Mouse (Mus musculus) hindbrain, postnatal 0 days (tissue): ENCODE results near the gene Mef2c. TPM values are rescaled to one million over a fixed set of nuclear protein-coding genes. Genes with fewer than 3 reads are reported as not detected.

ENCODE experiments used
- ATAC-seq: fragments of 200-750 bp; cut with Nextera tagmentation; 2 replicates; pipeline ENCODE4 v1.8.0; 2017; ENCODE audit warnings: mild to moderate bottlenecking, moderate TSS enrichment, moderate library complexity
- DNase-seq: peaks from one replicate; pipeline ENCODE4 v3.0.0-alpha.2; 2015; ENCODE audit warnings: low spot score
- H3K27ac ChIP-seq: fragments of 300-500 bp; sonication (generic); 2 replicates; pipeline ENCODE4 v1.5.1; 2014; ENCODE audit warnings: mild to moderate bottlenecking
- H3K27me3 ChIP-seq: fragments of 300-500 bp; sonication (generic); 2 replicates; pipeline ENCODE4 v1.6.1; 2014; ENCODE audit warnings: low read length, mixed read lengths; ENCODE audit not compliant: insufficient read depth
- H3K36me3 ChIP-seq: fragments of 300-500 bp; sonication (generic); 2 replicates; pipeline ENCODE4 v1.6.1; 2014; ENCODE audit warnings: low read length, mixed read lengths; ENCODE audit not compliant: insufficient read depth
- H3K4me1 ChIP-seq: fragments of 300-500 bp; sonication (generic); 2 replicates; pipeline ENCODE4 v1.6.1; 2014; ENCODE audit warnings: antibody characterized with exemption, low read length, mixed read lengths; ENCODE audit not compliant: insufficient read depth
- H3K4me2 ChIP-seq: fragments of 300-500 bp; sonication (generic); 2 replicates; pipeline ENCODE4 v1.6.1; 2014; ENCODE audit warnings: low read depth, mild to moderate bottlenecking, low read length, moderate library complexity, mixed read lengths
- H3K4me3 ChIP-seq: fragments of 300-500 bp; sonication (generic); 2 replicates; pipeline ENCODE4 v1.5.1; 2014; ENCODE audit warnings: low read length
- H3K9ac ChIP-seq: fragments of 300-500 bp; sonication (generic); replicated peaks from 2 replicates; pipeline ENCODE4 v1.6.1; 2014; ENCODE audit warnings: mild to moderate bottlenecking, low read length, moderate library complexity, mixed read lengths
- H3K9me3 ChIP-seq: fragments of 300-500 bp; sonication (generic); 2 replicates; pipeline ENCODE4 v1.6.1; 2016; ENCODE audit warnings: low read length, mixed read lengths
- CTCF ChIP-seq: IDR thresholded peaks from 2 replicates; pipeline ENCODE4 v1.5.1; 2016; ENCODE audit warnings: antibody characterized with exemption, control low read depth, low read depth
- WGBS: fragments of 180-500 bp; shearing (Covaris S2); extraction: QIAGEN DNeasy Blood & Tissue Kit; methylation state at CpG from one replicate; pipeline ENCODE4 v1.1.7; 2014; 5-methylcytosine and 5-hydroxymethylcytosine counted together
- polyA plus RNA-seq: library from polyadenylated mRNA; unstranded; fragments of >200 nt; fragmentation: Nextera tagmentation; extraction: Ambion mirVana; gene quantifications from 2 replicates; pipeline ENCODE4 v1.2.1, GENCODE M21; 2015
- total RNA-seq: library from RNA; depleted of rRNA; stranded (reverse); fragments of >200 nt; gene quantifications from 2 replicates; pipeline ENCODE4 v1.2.3, GENCODE M21; 2014

The Mef2c gene
- total and polyA plus RNA-seq, 2 experiments from 2014 or later, result 27.2 to 46.2 TPM

DNA sequence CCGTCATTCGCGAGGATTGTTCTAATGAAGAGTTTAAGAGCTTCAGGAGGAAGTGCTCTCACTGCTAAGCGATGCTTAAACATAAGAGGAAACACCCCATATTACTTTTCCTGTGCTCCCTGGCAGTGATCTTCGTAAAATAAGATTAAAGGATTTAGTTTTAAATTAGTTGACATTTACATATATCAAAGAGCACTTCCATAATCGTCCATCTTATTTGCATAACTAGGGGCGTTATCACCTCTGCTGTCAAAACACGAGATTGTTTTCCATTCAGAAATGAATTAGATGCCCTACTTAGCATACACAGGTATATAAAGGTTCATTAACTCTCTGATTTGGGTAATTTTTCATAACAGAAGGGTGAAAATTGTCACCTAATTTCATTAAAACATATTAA is 71.0 kb downstream of the Mef2c start:
- Histone ChIP-seq H3K4me3 (no peak overlapping the region), H3K4me2 (no peak overlapping the region), H3K36me3 (no peaks in the 10 kb centered on the region), H3K4me1 (no peaks in the 10 kb centered on the region), H3K9ac (no peak overlapping the region), H3K27ac (no peak overlapping the region), H3K9me3 (no peaks in the 10 kb centered on the region), H3K27me3 (no peaks in the 10 kb centered on the region)
- TF ChIP-seq CTCF, result no peak
- ATAC-seq (no peak), DNase-seq (no peak)
- 62% methylated on average over 8 of the region's 8 CpGs for WGBS

DNA sequence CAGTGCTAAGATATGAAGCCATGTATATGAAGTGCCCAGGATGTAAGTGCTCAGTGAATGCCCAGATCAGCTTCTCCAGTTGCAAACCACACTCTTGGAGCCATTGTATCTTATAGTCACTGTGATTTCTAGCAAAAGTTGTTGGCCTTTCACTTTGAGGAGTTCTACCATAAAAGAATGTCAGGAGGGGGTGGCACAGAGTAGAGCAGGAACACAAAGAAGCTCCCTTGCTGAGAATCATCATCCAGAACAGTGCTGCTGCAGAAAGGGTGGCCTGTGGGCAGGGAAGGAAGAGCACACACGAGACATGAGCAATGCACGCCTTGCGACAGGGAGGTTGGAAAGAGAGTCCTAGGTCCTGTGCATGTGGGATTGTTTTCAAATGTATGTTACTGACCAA is 75.6 kb downstream of the Mef2c start:
- Histone ChIP-seq H3K9ac (no peak overlapping the region), H3K27ac (no peak overlapping the region), H3K36me3 (no peaks in the 10 kb centered on the region), H3K27me3 (no peaks in the 10 kb centered on the region), H3K4me3 (no peak overlapping the region), H3K4me1 (no peaks in the 10 kb centered on the region), H3K4me2 (no peak overlapping the region), H3K9me3 (no peaks in the 10 kb centered on the region)
- no peak for TF ChIP-seq CTCF
- DNase-seq (no peak), ATAC-seq (no peak)
- WGBS, result 74% methylated on average over 3 of the region's 3 CpGs

DNA sequence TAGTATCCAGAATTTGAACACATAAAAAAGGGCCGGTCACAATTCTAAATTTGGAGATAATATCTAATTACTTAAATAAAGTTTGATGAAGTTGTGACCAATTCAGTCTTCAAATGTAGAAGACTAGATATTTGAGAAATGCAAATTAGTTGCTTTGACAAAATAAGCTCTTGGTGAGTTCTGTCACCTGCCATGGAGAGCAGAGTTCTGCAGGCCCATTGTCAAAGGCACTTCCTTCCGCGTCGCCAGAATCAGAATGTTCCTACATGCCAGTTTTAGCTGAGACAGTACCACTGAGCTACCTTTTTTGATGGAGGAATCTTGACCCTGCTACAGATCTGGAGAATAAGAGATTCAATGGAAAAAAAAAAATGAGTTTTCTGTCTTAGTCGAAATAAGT is 77.0 kb downstream of the Mef2c start:
- Histone ChIP-seq H3K27ac (no peak overlapping the region), H3K4me3 (no peak overlapping the region), H3K36me3 (no peaks in the 10 kb centered on the region), H3K27me3 (no peaks in the 10 kb centered on the region), H3K4me1 (no peaks in the 10 kb centered on the region), H3K9me3 (no peaks in the 10 kb centered on the region), H3K4me2 (no peak overlapping the region), H3K9ac (no peak overlapping the region)
- DNase-seq (no peak), ATAC-seq (no peak)
- no peak for TF ChIP-seq CTCF
- 85% methylated on average over 5 of the region's 5 CpGs for WGBS

DNA sequence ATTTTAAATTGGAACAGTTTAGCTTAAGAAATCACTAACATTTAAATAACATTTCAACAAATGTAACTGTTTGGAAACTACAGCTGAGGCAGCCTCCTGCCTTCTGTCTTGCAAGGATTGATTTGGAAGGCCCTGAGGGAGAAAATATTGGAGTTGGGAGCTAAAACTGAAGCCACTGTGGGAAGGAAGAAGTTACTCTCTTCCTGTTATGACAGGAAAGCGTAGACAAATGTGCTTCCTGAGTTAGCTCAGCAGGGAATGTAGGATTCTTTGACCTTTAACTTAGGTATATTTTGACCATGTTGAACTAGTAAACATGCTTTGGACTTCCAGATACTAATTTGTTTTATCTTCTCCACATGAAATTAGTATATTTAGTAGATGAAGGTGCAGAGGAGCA is 78.7 kb downstream of the Mef2c start:
- Histone ChIP-seq H3K36me3 (no peaks in the 10 kb centered on the region), H3K4me2 (no peak overlapping the region), H3K4me1 (no peaks in the 10 kb centered on the region), H3K4me3 (no peak overlapping the region), H3K9me3 (no peaks in the 10 kb centered on the region), H3K9ac (no peak overlapping the region), H3K27ac (no peak overlapping the region), H3K27me3 (no peaks in the 10 kb centered on the region)
- no peak for DNase-seq
- ATAC-seq, result no peak
- no peak for TF ChIP-seq CTCF
- WGBS, result 83% methylated on average over 1 of the region's 1 CpGs

DNA sequence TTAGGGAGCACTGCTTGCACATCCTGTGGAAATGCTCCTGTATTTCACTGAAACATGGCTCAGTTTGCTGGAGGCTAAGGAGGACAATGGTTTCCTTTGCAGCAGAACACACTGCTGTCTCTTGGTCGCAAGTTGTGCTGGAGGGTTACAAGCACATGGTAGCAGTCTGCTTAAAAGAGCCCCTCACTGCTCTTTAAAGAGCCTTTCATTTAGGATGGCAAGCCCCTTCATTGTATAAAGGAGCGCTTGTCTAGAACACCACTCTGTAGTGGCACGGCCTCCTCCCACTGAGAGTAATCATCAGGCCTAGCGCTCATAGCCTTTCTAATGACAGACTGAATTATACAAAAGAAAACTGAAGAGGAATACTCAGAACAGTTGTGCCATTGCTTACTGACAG is 80.0 kb downstream of the Mef2c start:
- no peak overlapping the region for H3K4me2 ChIP-seq
- H3K4me3 ChIP-seq, result no peak overlapping the region
- H3K27me3 ChIP-seq, result no peaks in the 10 kb centered on the region
- no peak for TF ChIP-seq CTCF
- H3K9ac ChIP-seq, result no peak overlapping the region
- H3K36me3 ChIP-seq, result no peaks in the 10 kb centered on the region
- no peaks in the 10 kb centered on the region for H3K9me3 ChIP-seq
- H3K4me1 ChIP-seq, result no peaks in the 10 kb centered on the region
- 58% methylated on average over 4 of the region's 4 CpGs for WGBS
- no peak for DNase-seq
- H3K27ac ChIP-seq, result no peak overlapping the region
- peak; percentile 55 for ATAC-seq

DNA sequence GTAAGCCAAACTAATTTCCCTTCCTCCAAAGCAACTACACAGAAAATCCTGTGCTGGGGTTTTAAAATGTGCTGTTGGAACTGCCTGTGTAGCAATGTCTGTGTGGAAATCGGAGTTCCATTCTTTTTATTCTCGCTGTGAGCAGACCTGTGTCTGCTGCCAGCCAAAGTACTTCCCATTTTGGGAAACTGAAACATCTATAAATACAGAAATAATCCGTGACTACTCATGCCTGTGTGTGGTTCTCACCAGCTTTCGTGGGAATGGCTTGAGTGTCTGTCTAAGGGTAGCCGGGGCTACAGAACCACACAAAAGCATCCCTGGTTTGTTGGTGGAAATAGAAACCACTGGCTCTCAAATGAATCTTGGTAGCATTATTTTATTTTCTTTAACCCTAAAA is 81.5 kb downstream of the Mef2c start:
- no peak for TF ChIP-seq CTCF
- no peak overlapping the region for H3K27ac ChIP-seq
- DNase-seq (no peak), ATAC-seq (no peak)
- H3K9me3 ChIP-seq, result no peaks in the 10 kb centered on the region
- no peaks in the 10 kb centered on the region for H3K36me3 ChIP-seq
- H3K27me3 ChIP-seq, result no peaks in the 10 kb centered on the region
- no peak overlapping the region for H3K9ac ChIP-seq
- no peaks in the 10 kb centered on the region for H3K4me1 ChIP-seq
- H3K4me2 ChIP-seq, result no peak overlapping the region
- no peak overlapping the region for H3K4me3 ChIP-seq
- WGBS, result 80% methylated on average over 5 of the region's 5 CpGs

DNA sequence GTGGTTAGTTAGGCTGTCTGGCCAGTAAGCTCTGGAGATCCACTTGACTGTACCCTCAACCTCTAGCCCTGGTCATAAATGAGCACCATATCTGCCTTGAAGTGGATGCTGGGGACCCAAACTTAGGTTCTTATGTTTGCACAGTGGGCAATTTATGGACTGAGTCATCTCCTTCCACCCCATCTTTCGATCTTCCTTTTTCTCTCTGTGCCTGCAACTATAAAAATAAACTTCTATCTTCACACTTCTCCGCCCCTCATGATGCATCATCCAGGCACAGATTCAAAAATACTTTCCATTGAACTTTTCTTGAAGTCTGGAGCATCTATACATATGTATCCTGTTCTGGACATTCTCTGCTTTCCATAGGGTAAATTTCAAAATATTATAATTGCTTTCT is 84.4 kb downstream of the Mef2c start:
- no peak for TF ChIP-seq CTCF
- H3K36me3 ChIP-seq, result no peaks in the 10 kb centered on the region
- WGBS, result 96% methylated on average over 2 of the region's 2 CpGs

More for the DNA sequence above, 84.4 kb downstream of the Mef2c start:
- no peak for DNase-seq
- no peak overlapping the region for H3K4me2 ChIP-seq
- no peak overlapping the region for H3K4me3 ChIP-seq
- ATAC-seq, result no peak
- H3K9ac ChIP-seq, result no peak overlapping the region
- H3K27me3 ChIP-seq, result no peaks in the 10 kb centered on the region
- H3K27ac ChIP-seq, result no peak overlapping the region
- H3K4me1 ChIP-seq, result no peaks in the 10 kb centered on the region
- no peaks in the 10 kb centered on the region for H3K9me3 ChIP-seq
